Mouse (Mus musculus) G1E (cell line): ENCODE results near the gene Slc37a4.
"Not testable (repeated sequence)": the region's sequence is repeated elsewhere in the genome, so short reads cannot be mapped to it uniquely, and the experiment has no call there.

Source experiments
- CTCF ChIP-seq: IDR thresholded peaks from 2 replicates; pipeline ENCODE4 v1.5.1; 2012; ENCODE audit warnings: low read depth, low read length, inconsistent platforms, mixed read lengths
- GATA1 ChIP-seq: IDR thresholded peaks from 2 replicates; pipeline ENCODE4 v1.6.1; 2012; ENCODE audit warnings: borderline replicate concordance, low read length, inconsistent platforms, mixed read lengths
- POLR2AphosphoS5 ChIP-seq: IDR thresholded peaks from 2 replicates; pipeline ENCODE4 v1.6.1; 2012; ENCODE audit warnings: low read depth, low read length, inconsistent platforms; ENCODE audit not compliant: insufficient replicate concordance

- TF ChIP-seq CTCF, GATA1, POLR2AphosphoS5: not testable (repeated sequence)
Observed at GRCm38 (mm10) chr9:44419730-44420129, 23.1 kb downstream of the Slc37a4 start.
